Mouse (Mus musculus): Measurements from ENCODE around the gene Tmod2.
"Not testable (repeated sequence)": the region's sequence is repeated elsewhere in the genome, so short reads cannot be mapped to it uniquely, and the experiment has no call there.

The Tmod2 gene

DNA sequence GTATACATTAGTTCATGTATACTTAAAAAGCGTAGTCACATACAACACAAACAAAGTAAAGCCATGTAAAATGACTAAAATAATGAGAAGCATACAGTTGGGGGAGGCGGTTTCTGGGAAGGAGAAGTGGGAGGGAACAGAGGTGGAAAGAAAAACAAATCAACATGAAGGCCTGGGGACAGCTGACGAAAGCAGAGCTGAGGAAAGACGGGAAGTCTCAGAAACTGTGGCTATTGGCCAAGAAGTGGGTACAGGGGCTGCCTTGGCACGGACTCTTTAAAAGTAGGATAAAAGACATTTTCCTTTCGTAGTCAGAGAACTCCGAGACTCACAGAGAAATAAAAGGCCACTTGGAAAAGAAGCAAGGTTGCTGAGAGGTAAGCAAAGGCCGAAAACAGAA, 62.1 kb downstream of the Tmod2 start:
- no peak for DNase-seq

DNA sequence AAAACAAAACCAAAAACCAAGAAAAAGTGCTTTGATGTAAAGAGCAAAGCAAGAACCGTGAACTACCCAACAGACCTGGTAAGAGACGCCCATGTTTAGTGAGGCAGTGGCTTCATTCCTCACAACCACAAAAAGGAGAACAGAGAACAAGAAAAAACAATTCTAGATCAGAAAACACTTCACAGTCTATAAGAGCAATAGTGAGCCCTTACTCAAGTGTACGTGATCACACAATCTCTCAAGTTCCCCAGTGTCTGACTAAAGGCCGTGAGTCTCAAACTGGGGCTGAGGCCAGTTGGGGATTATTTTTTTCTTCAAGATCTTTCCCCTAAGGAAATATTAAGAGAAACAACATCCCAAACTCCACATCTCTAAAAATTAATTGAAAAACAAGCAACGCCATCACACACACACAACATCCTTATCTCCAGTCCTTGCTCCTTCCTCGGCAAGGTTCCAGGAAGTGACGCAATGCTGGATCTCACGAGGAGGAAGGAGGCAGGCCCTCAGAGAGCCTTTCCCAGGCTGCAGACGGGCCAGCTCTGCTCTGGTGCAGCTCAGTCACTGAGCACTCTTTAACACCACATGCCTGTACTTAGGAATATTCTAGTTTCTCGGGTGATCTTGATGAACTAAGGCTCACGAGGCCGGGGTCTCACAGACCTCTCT, 64.1 kb downstream of the Tmod2 start:
- DNase-seq: no peak

DNA sequence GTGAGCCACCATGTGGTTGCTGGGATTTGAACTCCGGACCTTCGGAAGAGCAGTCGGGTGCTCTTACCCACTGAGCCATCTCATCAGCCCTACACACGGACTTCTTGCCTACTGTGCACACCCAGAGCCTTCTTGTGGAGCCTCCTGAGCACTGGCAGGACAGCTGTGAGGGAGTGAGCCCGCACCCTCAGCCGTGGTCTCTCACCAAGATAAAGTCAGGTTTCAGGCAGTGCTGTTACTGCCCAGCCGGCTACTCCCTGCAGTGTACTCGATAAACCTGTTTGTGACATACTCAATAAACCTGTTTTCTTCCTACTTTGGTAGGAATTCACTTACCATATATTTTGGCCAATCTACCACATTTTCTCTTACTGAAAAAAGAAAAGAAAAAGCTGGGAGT, 65.6 kb downstream of the Tmod2 start:
- DNase-seq: no peak

DNA sequence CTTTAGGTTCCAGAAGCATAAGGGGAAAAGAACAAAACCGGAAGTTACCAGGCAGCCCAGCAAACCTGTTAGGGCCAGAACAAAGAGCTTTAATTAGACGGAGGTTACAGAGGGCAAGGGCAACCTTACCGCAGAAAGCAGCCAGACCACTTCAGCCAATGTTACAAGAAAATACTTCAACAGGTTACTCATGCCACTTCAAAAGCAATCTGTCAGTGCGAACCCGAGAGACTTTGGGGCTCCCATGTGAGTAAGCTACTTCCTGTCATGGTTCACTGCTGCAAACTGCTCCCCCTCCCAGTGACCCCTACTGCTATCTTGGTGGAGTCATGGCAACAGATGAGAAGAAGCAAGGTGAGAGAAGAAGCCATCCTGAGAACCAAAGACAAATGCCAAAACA, 69.6 kb downstream of the Tmod2 start:
- peak; percentile 56 for DNase-seq

DNA sequence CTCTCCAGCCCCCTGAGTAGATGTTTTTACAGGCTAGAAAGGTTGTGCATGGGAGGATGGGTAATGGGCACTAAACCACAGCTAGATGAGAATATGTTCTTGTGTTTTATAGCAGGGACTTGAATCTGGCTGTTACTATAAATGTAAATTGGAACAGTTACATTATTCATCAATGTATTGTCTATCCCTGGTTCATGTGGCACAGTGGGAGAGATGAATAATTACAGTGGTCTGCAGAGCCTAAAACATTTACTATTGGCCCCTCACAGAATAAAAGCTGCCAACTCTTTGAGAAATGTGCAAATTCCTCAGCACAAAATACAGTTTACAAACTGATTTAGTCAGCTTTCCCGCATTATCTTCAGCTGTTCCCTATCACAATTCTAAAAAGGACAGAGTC, 74.7 kb downstream of the Tmod2 start:
- DNase-seq: no peak

DNA sequence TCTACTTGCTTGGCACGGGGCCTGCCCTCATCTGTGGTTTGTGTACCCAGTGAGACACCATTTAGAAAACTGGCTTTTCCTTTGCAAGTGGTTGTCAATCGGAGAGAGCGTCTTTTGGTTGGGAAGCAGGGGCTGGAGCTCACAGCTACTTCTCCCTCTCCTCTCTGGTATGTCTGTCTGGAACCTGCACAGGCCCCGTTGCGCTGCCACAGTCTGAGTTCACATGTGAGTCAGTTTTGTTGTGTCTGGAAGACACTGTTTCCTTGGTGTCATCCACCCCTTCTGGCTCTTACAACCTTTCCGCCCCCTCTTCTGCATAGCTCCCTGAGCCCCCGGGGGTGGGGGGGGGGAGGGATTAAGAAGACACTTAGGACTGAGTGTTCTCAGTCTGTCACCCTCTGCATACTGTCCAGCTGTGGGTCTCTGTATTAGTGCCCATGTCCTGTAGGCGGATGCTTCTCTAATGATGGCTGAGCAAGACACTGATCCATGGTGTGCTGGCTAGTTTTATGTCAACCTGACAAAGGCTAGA, 76.6 kb downstream of the Tmod2 start:
- no peak for DNase-seq

DNA sequence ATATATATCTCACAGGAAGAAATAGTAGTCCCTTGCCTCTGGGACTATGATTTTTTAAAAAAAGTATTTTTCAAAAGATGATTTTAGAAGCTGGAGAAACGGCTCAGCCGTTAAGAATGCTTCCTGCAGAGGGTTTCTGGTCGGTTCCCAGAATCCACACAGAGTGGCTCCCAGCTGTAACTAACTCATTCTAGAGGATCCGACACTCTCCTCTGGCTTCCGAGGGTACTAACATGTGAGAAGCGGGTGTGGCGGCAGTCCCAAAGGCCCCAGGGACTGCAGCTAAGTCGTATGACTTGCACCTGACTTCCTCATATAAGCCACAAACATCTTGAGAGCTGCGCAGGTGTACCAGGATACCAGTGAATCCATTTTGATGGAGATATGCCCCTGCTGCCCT, 78.1 kb downstream of the Tmod2 start:
- not testable (repeated sequence) for DNase-seq

DNA sequence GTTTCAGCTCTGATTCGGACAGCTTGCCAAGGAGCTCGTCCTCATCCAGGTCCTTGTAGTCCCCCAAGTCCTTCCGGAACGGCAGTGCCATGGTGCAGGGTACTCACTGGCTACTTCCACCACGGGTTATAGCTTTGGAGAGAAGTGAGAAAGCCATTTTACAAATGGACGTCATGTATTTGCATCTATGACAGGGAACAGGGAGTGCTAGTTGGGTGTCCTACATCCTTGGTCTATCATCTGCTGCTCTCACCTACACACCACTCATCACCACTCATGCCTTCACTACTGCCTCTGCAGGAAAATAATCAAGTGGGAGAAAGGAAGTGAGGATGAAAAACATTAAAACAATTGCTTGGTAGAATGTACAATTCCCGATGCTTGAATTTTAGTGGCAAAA, 78.7 kb downstream of the Tmod2 start:
- no peak for DNase-seq

DNA sequence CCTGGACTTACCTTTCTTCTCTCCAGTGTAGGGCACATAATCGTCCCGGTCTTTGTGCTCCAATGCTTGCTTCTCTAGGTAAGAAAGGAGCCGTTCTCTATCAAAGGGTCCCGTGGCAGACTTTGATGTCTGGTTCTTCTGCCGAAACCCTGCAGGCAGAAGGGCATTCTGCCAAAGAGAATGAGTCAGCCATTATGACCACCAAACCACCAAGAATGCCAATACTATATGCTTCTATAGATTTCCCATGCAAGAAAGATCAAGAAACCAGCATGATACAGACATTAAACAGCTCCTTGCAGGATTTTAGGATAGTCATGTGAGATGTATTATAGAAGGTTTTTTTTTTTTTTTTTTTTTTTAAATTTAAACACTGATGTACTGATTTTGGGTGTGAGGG, 81.8 kb downstream of the Tmod2 start:
- no peak for DNase-seq

DNA sequence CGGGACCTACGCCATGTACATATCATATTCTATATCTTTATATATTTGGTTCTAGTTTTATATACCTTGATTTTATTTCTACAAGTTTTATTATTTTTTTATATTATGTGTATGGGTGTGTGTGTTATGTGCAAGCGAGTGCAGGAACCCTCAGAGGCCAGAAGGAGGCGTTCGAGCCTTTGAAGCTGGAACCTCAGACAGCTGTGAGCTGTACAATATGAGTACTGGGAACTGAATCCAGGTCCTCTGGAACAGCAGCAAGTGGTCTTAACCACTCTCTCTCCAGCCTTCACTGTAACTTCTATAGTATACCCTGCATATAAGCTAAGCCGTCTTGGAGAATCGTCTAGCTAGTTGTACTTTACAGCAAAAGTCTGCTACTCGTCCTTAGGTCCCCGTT, 83.0 kb downstream of the Tmod2 start:
- DNase-seq: no peak

DNA sequence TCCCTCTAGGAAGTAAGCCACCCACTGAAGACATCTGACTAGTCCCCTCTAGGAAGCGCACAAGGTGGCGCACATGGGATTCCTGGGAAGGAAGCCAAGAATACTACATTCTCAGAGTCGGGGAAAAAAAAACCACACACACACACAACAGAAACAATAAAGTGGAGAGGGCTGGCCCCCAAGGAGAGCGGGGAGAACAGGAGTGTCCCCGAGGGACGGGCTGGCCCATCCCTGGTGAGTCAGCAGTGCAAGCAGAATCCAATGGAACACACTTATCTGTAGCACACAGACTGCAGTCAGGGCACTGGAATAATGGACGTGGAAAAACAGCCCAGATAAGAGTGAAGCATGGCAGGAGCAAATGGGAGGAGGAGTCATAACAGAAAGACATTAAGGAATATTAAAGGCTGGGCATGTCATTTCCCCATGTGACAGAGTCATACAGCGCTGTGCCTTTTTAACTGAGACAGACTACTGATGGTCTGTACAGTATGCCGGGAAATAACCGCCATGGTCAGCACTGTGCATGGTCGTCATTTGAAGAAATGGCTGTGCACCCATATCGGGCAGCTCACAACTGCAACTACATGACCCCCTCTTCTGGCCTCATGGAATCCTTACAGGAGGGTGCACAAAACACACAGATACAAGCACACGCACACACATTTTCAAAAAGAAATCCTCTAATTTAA, 83.6 kb downstream of the Tmod2 start:
- no peak for DNase-seq

DNA sequence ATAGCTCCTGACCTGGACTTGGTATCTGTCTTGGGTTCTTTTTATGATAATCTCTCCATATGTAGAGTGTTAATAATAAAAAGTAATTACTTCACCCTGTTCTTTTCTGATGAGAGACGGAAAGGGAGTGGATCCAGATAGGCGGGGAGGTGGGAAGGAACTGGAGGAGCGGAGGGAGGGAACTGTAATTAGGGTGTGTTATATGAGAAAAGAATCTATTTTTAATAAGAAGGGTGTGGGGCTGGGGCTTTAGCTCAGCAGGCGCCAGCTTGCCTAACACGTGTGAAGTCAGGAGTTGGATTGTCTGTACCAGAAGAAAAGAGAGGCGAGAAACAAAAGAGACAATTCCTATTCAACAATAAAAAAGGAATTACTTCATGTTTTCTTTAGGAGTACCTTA, 87.5 kb downstream of the Tmod2 start:
- no peak for DNase-seq

DNA sequence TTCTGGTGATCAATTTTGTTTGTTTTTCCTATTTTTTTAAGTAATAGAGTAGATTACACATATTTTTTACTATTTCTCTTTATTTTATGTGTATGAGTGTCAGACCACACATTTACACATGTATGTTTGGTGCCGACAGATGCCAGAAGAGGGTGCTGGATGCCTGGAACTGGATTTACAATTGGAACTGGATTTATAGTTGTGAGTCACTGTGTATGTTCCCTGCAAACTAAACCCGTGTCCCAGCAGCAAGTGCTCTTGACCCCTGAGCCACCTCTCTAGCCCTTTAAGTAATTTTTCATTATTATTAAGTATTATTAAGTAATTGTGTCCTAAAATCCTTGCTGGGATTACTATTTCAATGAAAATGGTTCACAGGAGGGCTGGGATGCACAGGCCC, 88.9 kb downstream of the Tmod2 start:
- DNase-seq: no peak

DNA sequence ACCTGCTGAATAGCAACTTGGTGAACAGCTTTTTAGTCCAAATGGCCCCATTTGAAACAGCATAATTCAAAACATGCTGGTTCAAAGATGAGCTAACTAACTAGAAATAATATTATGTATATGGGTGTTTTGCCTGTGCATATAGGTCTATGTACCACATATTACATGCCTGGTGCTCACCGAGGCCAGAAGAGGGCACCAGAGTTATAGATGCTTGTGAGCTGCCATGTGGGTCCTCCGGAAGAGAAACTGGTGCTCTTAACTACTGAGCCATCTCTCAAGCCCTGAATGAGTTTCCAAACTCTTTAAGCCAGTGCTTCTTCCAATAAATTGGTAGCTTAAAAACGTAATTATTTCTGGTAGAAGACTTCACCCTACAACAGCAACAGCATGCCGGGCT, 89.3 kb downstream of the Tmod2 start:
- peak; percentile 76 for DNase-seq

DNA sequence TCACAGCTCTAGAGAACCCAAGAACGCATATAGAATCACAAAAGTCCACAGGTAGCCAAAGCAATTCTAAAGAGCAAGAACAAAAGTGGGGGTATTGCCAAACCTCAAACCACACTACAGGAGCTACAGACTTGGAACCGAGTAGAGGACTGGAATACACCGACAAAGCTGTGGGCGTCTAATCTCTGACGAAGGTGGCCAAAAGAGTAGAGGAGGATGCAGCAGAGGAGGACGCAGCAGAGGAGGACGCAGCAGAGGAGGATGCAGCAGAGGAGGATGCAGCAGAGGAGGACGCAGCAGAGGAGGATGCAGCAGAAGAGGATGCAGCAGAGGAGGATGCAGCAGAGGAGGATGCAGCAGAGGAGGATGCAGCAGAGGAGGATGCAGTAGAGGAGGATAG, 90.2 kb downstream of the Tmod2 start:
- DNase-seq: no peak

DNA sequence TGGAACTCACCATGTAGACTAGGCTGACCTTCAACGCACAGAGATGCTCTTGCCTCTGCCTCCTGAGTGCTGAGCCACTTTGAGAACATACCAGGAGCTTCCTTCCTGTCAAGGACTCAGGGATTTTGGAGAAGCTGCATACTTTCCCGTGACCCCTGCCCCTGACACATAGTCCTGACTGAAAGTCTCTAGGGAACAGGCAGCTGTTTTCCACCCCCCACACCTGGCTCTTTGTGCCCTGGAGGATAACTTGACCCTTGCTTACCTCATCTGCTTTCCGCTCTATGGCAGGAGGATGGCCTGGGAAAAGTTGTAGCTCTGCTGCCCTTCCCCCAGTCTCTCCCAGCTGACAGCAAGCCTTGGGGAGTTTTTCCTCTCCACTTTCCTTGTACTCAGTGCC, 93.4 kb downstream of the Tmod2 start:
- DNase-seq: no peak

Measured in thymus, postnatal 14 days (tissue).